Mouse (Mus musculus) liver, postnatal 0 days (tissue): ENCODE measurements at regions not wholly inside any gene's neighbourhood (a gene's known extent, or its start where the extent isn't known, plus 50 kb on each side); places are given as distances from the start of the nearest gene placed in this dataset.

Source experiments
- ATAC-seq: fragments of 200-750 bp; cut with Nextera tagmentation; 2 replicates; pipeline ENCODE4 v1.8.0; 2017; ENCODE audit warnings: mild to moderate bottlenecking, moderate library complexity
- DNase-seq: peaks from one replicate; pipeline ENCODE4 v3.0.0-alpha.2; 2016
- H3K27ac ChIP-seq: fragments of 300-500 bp; sonication (generic); 2 replicates; pipeline ENCODE4 v1.5.1; 2014; ENCODE audit warnings: antibody characterized with exemption, moderate library complexity, mild to moderate bottlenecking, low read depth
- H3K27me3 ChIP-seq: fragments of 300-500 bp; sonication (generic); 2 replicates; pipeline ENCODE4 v1.6.1; 2014; ENCODE audit warnings: low read length, control low read depth, mixed read lengths; ENCODE audit not compliant: insufficient read depth
- H3K36me3 ChIP-seq: fragments of 300-500 bp; sonication (generic); replicated peaks from 2 replicates; pipeline ENCODE4 v1.6.1; 2014; ENCODE audit warnings: mild to moderate bottlenecking, control low read depth, low read length, moderate library complexity, mixed read lengths; ENCODE audit not compliant: insufficient read depth
- H3K4me1 ChIP-seq: fragments of 300-500 bp; sonication (generic); 2 replicates; pipeline ENCODE4 v1.6.1; 2014; ENCODE audit warnings: antibody characterized with exemption, mild to moderate bottlenecking, control low read depth; ENCODE audit not compliant: insufficient read depth
- H3K4me2 ChIP-seq: fragments of 300-500 bp; sonication (generic); 2 replicates; pipeline ENCODE4 v1.6.1; 2014; ENCODE audit warnings: low read depth, mild to moderate bottlenecking, low read length, moderate library complexity, mixed read lengths
- H3K4me3 ChIP-seq: fragments of 300-500 bp; sonication (generic); 2 replicates; pipeline ENCODE4 v1.5.1; 2014; ENCODE audit warnings: low read depth, low read length
- H3K9ac ChIP-seq: fragments of 300-500 bp; sonication (generic); replicated peaks from 2 replicates; pipeline ENCODE4 v1.6.1; 2014; ENCODE audit warnings: mild to moderate bottlenecking, moderate library complexity
- H3K9me3 ChIP-seq: fragments of 300-500 bp; sonication (generic); 2 replicates; pipeline ENCODE4 v1.6.1; 2016; ENCODE audit warnings: mild to moderate bottlenecking, control low read depth, low read length, mixed read lengths
- CTCF ChIP-seq: sonication (generic); IDR thresholded peaks from 2 replicates; pipeline ENCODE4 v1.5.1; 2016; ENCODE audit warnings: antibody characterized with exemption, low read depth
- EP300 ChIP-seq: IDR thresholded peaks from 2 replicates; pipeline ENCODE4 v1.6.1; 2016; ENCODE audit warnings: antibody characterized with exemption, low read depth, mild to moderate bottlenecking
- WGBS: fragments of 180-500 bp; shearing (Covaris S2); extraction: QIAGEN DNeasy Blood & Tissue Kit; methylation state at CpG from one replicate; pipeline ENCODE4 v1.1.7; 2014; ENCODE audit not compliant: insufficient replicate concordance; 5-methylcytosine and 5-hydroxymethylcytosine counted together

DNA sequence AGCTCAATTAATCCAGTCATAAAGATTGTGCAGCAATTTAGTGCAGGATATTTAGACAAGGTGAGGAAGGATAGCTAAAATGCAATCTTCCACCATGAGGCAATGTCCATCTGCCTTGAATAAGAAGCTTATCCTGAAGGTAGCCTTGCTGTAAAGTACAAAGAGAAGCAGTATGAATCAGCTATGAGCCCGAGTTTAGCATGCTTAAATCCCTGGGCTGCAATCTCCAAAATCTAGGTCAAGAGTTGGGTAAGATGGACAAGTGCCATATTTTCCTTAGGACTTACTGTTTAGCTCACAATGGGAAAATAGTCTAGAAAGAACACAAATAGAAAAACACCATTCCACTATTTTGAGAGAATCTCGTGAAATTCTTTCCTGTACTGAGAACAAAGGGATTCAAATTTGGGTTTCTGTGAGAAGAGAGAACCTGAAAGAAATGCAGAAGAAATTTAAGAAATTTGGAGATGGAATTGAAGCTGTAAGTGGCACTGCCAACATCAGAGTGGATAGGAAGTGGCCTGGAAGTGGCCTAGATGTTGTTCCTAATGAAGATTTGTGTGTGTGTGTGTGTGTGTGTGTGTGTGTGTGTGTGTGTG lies 449.9 kb downstream of the Tns3 start:
- H3K27ac ChIP-seq = no peak overlapping the region
- no peak for ATAC-seq

GRCm38 (mm10) chr11:8213130-8213529 lies 451.2 kb downstream of the Tns3 start:
- Histone ChIP-seq H3K4me1 (no peaks in the 10 kb centered on the region), H3K4me2 (no peak overlapping the region), H3K27ac (no peak overlapping the region), H3K27me3 (no peaks in the 10 kb centered on the region), H3K9me3 (no peaks in the 10 kb centered on the region), H3K36me3 (no peaks in the 10 kb centered on the region), H3K9ac (no peak overlapping the region), H3K4me3 (no peak overlapping the region)
- ATAC-seq (no peak), DNase-seq (no peak)
- TF ChIP-seq CTCF = no peak
- TF ChIP-seq EP300 = no peak
- 84% methylated on average over 3 of the region's 3 CpGs for WGBS

More for the DNA sequence above, 449.9 kb downstream of the Tns3 start:
- TF ChIP-seq EP300 (no peak), CTCF (no peak)
- H3K4me3 ChIP-seq = no peak overlapping the region
- DNase-seq = no peak
- WGBS = 53% methylated on average over 2 of the region's 2 CpGs
- H3K36me3 ChIP-seq = no peaks in the 10 kb centered on the region
- no peak overlapping the region for H3K9ac ChIP-seq
- no peaks in the 10 kb centered on the region for H3K9me3 ChIP-seq
- H3K4me1 ChIP-seq = no peaks in the 10 kb centered on the region
- no peaks in the 10 kb centered on the region for H3K27me3 ChIP-seq
- no peak overlapping the region for H3K4me2 ChIP-seq

DNA sequence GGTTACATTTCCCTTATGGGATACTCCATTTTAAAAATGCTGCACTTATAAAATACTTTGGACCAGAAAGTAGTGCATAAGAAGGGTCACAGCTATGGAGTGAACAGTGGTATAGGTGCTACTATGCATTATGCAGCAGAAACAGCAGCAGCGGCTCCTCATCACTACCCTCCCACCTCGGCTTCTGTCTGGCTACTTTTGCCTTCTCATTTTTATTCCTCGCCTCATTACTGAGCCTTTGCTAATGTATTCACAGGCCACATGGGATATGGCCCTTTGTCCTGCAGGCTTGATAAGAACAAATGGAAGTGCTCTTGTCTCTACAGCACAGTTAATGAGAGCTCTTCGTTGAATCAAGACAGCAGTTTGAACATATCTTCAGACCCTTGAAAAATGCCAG lies 451.6 kb downstream of the Tns3 start:
- TF ChIP-seq CTCF (no peak), EP300 (no peak)
- Histone ChIP-seq H3K9me3 (no peaks in the 10 kb centered on the region), H3K4me3 (no peak overlapping the region), H3K27me3 (no peaks in the 10 kb centered on the region), H3K36me3 (no peaks in the 10 kb centered on the region), H3K9ac (no peak overlapping the region), H3K27ac (no peak overlapping the region), H3K4me2 (no peak overlapping the region), H3K4me1 (no peaks in the 10 kb centered on the region)
- DNase-seq (no peak), ATAC-seq (no peak)
- 78% methylated on average over 4 of the region's 4 CpGs for WGBS

DNA sequence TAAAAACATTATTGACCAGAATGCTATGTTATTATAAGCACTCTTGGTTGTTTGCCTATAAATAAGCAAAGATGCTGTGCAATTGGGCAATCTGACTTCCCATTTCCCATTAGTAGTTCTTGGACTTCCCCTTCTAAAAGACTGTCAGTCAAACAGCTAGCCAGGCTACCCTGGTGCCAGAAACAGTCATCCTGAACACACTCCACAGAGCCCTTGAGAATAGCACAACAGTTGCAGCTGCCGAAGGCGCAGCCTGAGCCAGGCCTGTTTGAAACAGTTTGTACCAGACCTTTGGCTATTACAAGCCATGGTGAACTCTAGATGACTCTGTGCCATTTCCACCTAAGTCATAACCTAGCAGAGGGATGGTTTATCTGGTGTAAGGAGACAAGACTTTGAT lies 455.3 kb downstream of the Tns3 start:
- Histone ChIP-seq H3K9me3 (no peaks in the 10 kb centered on the region), H3K4me1 (no peaks in the 10 kb centered on the region), H3K36me3 (no peaks in the 10 kb centered on the region), H3K27ac (no peak overlapping the region), H3K9ac (no peak overlapping the region), H3K4me2 (no peak overlapping the region), H3K27me3 (no peaks in the 10 kb centered on the region), H3K4me3 (no peak overlapping the region)
- 79% methylated on average over 2 of the region's 2 CpGs for WGBS
- no peak for TF ChIP-seq CTCF
- no peak for TF ChIP-seq EP300
- no peak for ATAC-seq
- no peak for DNase-seq

- Histone ChIP-seq H3K9ac (no peak overlapping the region), H3K27me3 (no peaks in the 10 kb centered on the region), H3K4me3 (no peak overlapping the region), H3K36me3 (no peaks in the 10 kb centered on the region), H3K9me3 (no peaks in the 10 kb centered on the region), H3K27ac (no peak overlapping the region), H3K4me1 (no peaks in the 10 kb centered on the region), H3K4me2 (no peak overlapping the region)
- no peak for TF ChIP-seq EP300
- no peak for TF ChIP-seq CTCF
- ATAC-seq = no peak
- WGBS = 42% methylated on average over 8 of the region's 8 CpGs
- DNase-seq = no peak
These were observed 465.0 kb downstream of the Tns3 start for GRCm38 (mm10) chr11:8199293-8199692.
